Mouse (Mus musculus): ENCODE measurements around the gene Clstn2. TPM values are rescaled to one million over a fixed set of nuclear protein-coding genes. Genes with fewer than 3 reads are reported as not detected.

Clstn2 gene
- total RNA-seq, 1 experiment from 2014 or later, result not detected

DNA sequence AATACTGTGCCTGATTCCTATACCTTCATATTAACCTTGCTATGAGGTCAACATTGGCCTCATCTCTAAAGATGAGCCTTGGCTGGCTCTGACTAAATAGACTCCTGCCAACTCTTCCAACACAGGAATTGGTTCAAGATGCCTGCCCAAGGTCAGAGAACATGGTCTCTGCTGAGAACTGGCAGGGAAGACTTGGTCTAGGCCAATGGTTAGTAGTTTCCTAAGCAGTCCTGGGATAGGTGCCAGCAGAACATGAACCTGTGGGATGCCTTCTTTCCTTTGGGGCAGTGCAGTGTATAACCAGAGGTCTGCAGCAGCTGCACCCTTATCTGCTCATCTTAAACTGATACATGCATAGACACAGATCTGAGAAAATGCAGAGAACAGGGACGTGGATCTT lies 505.7 kb downstream of the Clstn2 start:
- ATAC-seq (replicated peaks; ENCODE audit: insufficient number of reproducible peaks, low FRiP score, low TSS enrichment, poor library complexity, severe bottlenecking), result no peak

- no peak for ATAC-seq (replicated peaks; ENCODE audit: insufficient number of reproducible peaks, low FRiP score, low TSS enrichment, poor library complexity, severe bottlenecking)
These were observed 507.4 kb downstream of the Clstn2 start for GRCm38 (mm10) chr9:97525563-97525962.

DNA sequence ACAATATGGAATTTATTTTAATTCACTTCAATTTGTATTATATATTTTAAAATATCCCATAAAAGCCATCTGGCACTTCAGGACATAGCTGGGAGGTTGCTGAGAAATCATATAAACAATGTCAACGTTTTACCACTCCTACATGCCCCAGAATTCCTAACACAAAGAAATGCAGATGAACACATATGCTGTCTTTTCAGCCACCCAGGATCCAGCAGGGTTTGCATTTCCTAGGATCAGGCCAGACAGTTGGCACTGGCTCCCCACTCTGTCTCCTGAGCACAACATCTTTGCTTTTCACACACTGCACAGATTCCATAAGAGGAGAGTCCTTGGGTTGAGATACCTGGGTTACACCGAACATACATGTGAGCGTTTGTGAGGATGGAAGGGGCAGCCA lies 508.1 kb downstream of the Clstn2 start:
- ATAC-seq (replicated peaks; ENCODE audit: insufficient number of reproducible peaks, low FRiP score, low TSS enrichment, poor library complexity, severe bottlenecking), result no peak

- no peak for ATAC-seq (replicated peaks; ENCODE audit: insufficient number of reproducible peaks, low FRiP score, low TSS enrichment, poor library complexity, severe bottlenecking)
These were observed 512.2 kb downstream of the Clstn2 start for GRCm38 (mm10) chr9:97520771-97521170.

- no peak for ATAC-seq (replicated peaks; ENCODE audit: insufficient number of reproducible peaks, low FRiP score, low TSS enrichment, poor library complexity, severe bottlenecking)
These were observed 516.0 kb downstream of the Clstn2 start for GRCm38 (mm10) chr9:97517006-97517405.

DNA sequence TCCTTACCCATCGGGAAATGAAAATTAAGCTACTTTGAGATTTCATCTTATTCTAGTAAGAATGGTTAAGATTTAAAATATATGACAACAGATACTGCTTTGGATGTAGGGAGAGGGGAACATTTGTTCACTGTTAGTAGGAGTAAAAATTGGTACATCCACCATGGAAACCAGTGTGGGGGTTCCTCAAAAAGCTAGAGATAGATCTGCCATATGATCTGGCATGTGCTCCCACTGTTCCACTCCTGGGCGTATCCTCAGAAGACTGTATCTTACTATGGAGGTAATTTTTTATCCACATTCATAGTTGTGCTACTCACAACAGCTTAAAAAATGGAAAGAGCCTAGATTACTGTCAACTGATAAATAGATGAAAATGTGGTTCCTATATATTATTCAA lies 518.3 kb downstream of the Clstn2 start:
- no peak for ATAC-seq (replicated peaks; ENCODE audit: insufficient number of reproducible peaks, low FRiP score, low TSS enrichment, poor library complexity, severe bottlenecking)

GRCm38 (mm10) chr9:97512282-97512850 lies 520.6 kb downstream of the Clstn2 start:
- no peak for ATAC-seq (replicated peaks; ENCODE audit: insufficient number of reproducible peaks, low FRiP score, low TSS enrichment, poor library complexity, severe bottlenecking)

- no peak for ATAC-seq (replicated peaks; ENCODE audit: insufficient number of reproducible peaks, low FRiP score, low TSS enrichment, poor library complexity, severe bottlenecking)
These were observed 531.6 kb downstream of the Clstn2 start for GRCm38 (mm10) chr9:97501416-97501815.

DNA sequence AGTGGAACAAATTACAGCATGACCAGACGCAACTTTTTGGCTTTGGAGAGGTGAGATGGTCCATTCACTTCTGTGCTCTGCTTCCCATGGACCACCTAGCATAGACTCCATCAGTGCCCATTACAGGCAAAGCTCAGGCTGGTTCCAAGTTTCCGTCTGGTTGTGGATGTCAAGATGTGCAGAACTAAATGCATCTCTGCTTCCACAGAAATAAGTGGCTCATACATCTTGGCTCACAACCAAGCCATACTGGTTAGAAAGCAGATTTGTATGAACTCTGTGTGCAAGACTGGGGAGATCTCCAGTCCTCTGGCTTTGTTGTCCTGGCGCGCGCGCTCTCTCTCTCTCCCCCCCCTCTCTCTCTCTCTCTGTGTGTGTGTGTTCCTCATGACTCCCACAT lies 537.9 kb downstream of the Clstn2 start:
- ATAC-seq (replicated peaks; ENCODE audit: insufficient number of reproducible peaks, low FRiP score, low TSS enrichment, poor library complexity, severe bottlenecking), result no peak

GRCm38 (mm10) chr9:97491626-97492025 lies 541.4 kb downstream of the Clstn2 start:
- no peak for ATAC-seq (replicated peaks; ENCODE audit: insufficient number of reproducible peaks, low FRiP score, low TSS enrichment, poor library complexity, severe bottlenecking)

DNA sequence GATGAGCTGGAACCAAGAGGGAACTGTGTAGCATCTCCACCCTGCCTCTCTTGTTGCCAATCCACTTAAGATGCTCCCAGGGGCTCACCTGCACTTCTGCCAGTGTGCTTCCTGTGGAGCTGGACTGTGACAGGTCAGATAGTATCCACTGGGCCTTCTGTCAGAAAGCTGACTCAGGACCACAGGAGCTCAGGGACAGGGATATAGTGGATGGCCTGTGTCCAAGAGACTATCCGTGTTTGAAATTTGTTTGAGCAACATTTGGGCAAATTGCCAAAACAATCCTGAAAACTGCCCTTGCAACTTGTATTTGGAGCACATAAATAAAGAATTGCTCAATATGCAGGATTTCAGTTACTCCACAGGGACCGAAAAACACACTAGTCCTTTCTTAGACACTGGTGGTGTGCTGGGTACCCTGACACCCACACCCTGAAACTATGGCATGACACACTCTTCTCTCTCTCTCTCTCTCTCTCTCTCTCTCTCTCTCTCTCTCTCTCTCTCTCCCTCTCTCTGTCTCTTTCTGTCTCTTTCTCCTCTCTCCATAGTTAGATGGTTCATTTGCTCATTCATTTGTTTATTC lies 542.3 kb downstream of the Clstn2 start:
- ATAC-seq (replicated peaks; ENCODE audit: insufficient number of reproducible peaks, low FRiP score, low TSS enrichment, poor library complexity, severe bottlenecking), result no peak

GRCm38 (mm10) chr9:97486826-97487225 lies 546.2 kb downstream of the Clstn2 start:
- no peak for ATAC-seq (replicated peaks; ENCODE audit: insufficient number of reproducible peaks, low FRiP score, low TSS enrichment, poor library complexity, severe bottlenecking)

- ATAC-seq (replicated peaks; ENCODE audit: insufficient number of reproducible peaks, low FRiP score, low TSS enrichment, poor library complexity, severe bottlenecking), result no peak
These were observed 551.8 kb downstream of the Clstn2 start for GRCm38 (mm10) chr9:97481187-97481586.

DNA sequence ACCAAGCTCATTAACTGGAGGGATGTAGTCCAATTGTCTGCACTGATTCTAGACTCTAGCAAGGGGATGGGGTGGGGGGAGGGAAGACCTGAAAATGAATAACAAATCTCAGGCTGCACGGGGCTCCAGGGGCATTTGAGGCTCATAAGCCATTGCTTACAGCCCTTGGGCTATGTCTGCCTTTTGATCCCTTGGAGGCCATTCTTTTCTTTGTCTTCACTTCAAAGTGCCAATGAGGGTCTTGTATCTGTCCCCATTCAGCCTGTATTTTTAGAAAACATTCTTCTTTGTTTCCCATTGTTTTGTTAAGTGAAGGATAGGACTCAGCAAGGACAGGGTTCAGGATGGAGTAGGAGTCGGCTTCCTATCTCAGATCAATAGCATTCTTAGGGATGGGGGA lies 556.0 kb downstream of the Clstn2 start:
- no peak for ATAC-seq (replicated peaks; ENCODE audit: insufficient number of reproducible peaks, low FRiP score, low TSS enrichment, poor library complexity, severe bottlenecking)

DNA sequence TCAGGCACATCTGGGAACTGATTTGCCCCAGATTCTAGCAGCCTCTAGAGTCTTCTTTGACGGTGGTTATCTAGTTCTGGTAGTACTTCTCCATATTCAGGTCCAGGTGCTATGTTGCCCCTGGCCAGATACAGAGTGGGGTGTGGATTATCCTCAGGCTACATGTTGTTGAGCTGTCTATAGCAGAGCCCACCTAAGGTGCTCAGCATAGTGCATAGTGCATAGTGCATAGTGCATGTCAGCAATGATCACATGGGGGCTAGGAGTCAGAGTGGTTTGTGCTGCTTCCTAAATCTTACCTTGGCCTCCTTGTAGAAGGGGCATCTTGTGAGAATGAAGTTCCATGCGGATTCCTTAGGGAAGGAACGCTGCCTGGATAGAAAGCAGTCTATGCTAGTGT lies 556.5 kb downstream of the Clstn2 start:
- no peak for ATAC-seq (replicated peaks; ENCODE audit: insufficient number of reproducible peaks, low FRiP score, low TSS enrichment, poor library complexity, severe bottlenecking)

GRCm38 (mm10) chr9:97474896-97475295 lies 558.1 kb downstream of the Clstn2 start:
- ATAC-seq (replicated peaks; ENCODE audit: insufficient number of reproducible peaks, low FRiP score, low TSS enrichment, poor library complexity, severe bottlenecking), result no peak

GRCm38 (mm10) chr9:97471014-97471591 lies 561.9 kb downstream of the Clstn2 start:
- ATAC-seq (replicated peaks; ENCODE audit: insufficient number of reproducible peaks, low FRiP score, low TSS enrichment, poor library complexity, severe bottlenecking), result no peak

DNA sequence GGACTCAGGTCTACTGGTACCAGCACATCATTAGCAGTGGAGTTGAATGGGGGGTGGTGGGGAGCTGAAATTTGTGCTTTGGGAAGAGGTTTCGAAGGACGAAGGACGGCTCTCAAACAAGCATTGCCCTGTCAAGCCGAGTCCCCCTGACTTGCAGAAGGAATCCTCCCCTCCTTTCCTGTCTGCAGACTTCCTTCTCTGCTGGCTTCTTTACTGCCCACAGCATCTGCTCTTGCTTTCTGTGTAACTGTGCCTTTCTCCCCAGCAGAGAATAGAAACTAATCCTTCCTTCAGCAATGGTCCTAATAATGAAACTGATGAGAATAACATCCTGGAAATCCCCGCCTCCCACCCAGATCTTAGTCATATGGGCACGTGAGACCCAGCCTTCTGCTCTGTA lies 572.5 kb downstream of the Clstn2 start:
- no peak for ATAC-seq (replicated peaks; ENCODE audit: insufficient number of reproducible peaks, low FRiP score, low TSS enrichment, poor library complexity, severe bottlenecking)

DNA sequence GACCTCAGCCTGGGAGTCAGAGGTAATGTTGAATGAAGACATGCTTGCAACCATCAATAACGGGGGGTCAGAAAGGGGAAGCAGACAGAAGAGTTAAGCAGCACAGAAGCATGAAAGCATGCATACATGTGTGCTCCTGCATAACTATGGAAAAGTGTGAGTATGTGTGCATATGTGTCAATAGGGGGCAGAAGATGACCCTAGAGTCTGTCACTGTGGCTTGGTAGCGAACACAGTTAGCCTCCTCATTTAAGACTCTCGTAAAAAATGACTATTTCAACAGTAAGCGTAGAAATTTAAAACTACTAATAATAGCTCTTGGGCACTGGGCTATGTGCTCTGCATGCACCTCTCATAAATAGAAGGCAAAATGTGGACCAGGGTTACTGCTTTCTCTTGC lies 573.2 kb downstream of the Clstn2 start:
- ATAC-seq (replicated peaks; ENCODE audit: insufficient number of reproducible peaks, low FRiP score, low TSS enrichment, poor library complexity, severe bottlenecking), result no peak

DNA sequence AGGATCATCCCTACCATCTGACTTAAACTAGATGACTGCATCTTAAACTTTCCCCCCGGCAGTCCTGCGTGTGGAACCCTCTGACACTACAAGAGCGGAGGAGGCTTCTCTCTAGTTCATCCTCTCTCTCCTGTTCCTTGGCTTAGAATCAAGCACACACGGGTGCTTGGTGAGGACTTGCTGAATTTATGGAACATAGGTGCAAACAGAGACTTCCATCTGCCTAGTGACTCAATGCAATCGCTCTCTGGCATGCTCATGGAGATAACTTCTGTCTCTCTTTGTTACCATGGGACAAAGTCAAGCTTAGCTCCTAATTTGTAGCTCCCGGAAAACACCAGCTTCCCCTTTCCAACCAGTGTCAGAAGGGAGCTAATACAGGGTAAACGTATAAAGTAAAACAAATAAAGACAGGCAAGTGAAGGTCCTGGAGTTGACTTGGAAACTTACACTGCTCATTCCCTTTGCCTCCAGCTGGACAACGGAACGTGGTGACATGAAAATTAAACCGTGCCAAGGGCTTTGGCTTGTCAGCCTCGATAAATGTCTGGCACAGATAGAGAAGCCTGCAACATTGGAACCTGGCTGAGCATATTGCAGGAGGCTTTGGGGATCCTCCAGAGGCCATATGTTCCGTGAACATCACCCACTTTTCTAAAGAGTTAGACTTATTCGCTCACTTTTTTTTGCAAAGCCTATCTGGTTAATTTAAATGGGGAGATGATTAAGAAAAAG lies 583.5 kb downstream of the Clstn2 start:
- no peak for ATAC-seq (replicated peaks; ENCODE audit: insufficient number of reproducible peaks, low FRiP score, low TSS enrichment, poor library complexity, severe bottlenecking)
